Mouse (Mus musculus) G1E (cell line): ENCODE measurements around the gene Ppp2r1b.

Experiments
- CTCF ChIP-seq: IDR thresholded peaks from 2 replicates; pipeline ENCODE4 v1.5.1; 2012; ENCODE audit warnings: low read depth, low read length, inconsistent platforms, mixed read lengths
- POLR2AphosphoS5 ChIP-seq: IDR thresholded peaks from 2 replicates; pipeline ENCODE4 v1.6.1; 2012; ENCODE audit warnings: low read depth, low read length, inconsistent platforms; ENCODE audit not compliant: insufficient replicate concordance
- TAL1 ChIP-seq: conservative IDR thresholded peaks from 2 replicates; pipeline ENCODE4 v1.6.1; 2012; ENCODE audit warnings: low read depth, low read length, inconsistent platforms, mixed read lengths

GRCm38 (mm10) chr9:50836097-50836496, 9.0 kb upstream of the Ppp2r1b start:
- TF ChIP-seq CTCF (no peak), TAL1 (no peak), POLR2AphosphoS5 (no peak)
